Mouse (Mus musculus) MEL-GATA-1-ER (cell line): ENCODE measurements around the gene Hap1.
A peak's percentile ranks its signal among the peaks of the same experiment; 100 is the strongest.

Source experiments
- DNase-seq: peaks from one replicate; pipeline ENCODE4 v3.0.0-alpha.2; 2012; ENCODE audit warnings: low read depth; ENCODE audit errors: extremely low read depth

Gene Hap1

DNA sequence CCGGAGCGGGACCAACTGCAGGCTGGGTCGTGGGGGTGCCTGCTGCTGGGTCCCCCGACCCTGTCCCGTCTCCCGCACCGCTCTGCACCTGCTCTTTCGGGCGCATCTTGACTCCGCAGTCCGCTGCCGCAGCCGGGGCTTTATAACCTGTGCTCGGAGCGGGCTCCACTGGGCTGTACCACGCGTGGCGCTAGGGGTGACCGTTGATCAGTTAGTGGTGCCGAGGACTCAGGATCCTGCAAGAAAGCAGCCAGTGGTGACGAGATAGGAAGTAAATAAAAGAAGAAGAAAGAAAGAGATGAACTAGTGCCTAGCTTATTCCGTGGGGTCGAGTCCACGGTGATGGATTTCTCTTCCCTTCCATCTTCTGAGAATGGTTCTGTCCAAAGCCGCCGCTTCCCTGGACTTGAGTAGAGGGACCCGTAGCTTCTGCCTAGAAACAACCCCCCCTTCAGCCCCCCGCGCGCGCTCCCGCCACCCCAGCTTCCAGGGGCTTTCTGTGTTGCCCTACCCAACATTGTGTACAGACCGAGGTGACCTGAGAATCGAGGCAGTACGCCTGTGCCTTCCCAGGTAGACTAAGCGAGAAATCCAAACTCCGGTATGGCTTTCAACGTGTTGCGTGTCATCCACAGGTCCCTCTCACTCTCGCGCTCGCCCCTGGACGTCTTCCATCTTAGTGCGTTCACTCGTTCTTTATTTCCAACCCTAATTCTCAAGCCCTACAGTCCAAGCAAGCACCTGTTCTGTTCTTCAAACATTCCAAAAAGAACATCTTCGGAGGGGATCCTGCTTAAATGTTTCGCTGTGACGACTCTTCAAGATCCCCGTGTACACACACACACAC lies at the start of gene Hap1:
TSS of gene Hap1 (minus strand) at position 157 of the 847 bp plus-strand sequence.
- peak; percentile 74 for DNase-seq

DNA sequence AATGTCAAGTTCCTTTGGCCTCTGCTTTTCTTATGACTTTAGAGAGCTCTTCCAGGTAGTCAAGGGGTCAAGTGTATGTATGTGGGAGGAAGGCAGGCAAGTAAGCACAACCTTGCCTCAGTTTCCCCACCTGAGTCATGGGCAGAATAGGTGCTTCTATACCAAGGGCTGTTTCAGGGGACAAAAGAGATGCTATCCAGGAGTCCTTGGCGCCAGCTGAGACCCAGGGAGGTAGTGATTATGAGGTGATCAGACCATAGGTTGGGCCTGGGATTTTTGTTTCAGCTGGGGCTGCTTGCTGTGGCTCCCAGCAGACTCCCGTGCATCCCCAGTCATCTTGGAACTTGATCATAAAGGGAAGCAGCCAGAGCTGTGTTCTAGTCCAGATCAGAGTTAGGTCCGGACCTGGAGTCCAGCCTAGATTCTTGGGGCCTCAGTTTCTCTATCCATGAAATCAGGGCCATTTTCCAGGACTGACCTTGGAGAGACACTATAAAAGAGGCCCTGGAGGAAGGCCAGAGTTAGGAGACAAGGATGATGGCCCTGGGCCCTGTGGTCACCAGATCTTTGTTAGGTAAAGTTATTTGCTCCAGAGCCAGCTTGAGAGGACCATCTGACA lies 48.6 kb upstream of the Hap1 start:
- no peak for DNase-seq

DNA sequence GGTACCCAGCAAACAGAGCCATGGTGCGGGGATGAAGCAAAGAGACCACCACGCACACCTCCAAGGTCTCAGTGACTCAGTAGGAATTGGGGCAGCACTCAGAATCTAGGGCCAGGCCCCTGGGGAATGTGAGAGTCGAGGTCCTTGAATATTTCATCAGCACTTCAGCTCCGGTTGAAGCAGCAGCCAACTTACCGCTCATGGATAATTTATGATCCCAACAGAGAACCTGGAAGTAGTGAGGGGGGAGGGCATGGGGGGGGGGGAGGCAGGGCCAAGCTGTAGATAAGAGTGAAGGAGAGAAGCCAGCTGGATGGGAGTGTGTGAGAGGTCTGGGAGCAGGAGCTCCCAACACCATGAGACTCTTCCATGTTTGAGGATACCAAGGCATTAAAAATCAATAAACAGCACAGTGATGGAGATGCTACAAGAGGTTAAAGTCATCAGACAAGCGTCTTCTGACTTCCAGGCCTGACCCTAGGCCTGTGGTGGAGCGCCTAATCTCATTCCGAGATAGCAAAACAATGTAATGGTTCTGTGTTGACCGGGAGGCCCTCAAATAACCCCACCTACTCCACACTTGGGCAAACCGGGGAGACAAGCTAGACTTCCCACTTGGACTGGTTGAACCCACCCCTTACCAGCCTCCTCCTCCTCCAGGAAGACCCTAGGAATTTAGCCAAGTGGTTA lies 47.7 kb upstream of the Hap1 start:
- DNase-seq = no peak

DNA sequence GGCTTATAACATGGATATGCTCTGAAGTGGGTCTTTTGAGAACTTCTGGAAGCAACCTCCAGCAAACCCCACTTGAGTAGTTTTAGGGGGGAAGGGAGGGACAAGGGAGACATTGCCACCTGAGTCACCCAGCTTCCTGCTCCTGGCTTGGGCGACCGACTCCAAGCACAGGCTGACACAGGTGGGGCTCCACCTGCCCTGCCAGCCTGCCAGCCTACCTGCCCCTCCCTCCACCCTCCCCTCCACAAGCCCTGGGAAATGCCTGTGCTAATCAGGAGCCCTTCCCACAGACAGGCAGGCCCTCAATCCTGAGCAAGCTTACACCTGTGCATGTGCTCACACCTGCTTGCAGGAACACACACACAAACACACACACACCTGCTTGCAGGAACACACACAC lies 46.8 kb upstream of the Hap1 start:
- DNase-seq = no peak

DNA sequence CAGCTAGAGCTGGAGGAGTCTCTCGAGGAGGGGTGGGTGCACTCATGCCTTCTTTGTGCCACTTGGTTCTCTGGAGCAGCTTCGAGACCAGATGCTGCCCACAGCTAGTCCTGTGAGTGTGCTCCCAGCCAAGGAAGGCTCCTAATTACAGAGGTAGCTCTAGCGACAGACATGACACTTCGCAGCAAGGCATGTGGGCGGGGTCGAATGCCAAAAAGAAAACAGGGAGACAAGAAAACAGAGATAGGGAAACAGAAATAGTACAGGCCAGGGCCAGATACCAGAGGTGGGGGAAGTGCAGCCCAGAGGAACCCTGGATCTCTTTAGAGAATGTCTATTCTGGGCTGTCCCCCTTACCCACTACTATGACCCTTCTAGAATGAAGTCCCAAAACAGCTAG lies 46.3 kb upstream of the Hap1 start:
- peak; percentile 49 for DNase-seq

DNA sequence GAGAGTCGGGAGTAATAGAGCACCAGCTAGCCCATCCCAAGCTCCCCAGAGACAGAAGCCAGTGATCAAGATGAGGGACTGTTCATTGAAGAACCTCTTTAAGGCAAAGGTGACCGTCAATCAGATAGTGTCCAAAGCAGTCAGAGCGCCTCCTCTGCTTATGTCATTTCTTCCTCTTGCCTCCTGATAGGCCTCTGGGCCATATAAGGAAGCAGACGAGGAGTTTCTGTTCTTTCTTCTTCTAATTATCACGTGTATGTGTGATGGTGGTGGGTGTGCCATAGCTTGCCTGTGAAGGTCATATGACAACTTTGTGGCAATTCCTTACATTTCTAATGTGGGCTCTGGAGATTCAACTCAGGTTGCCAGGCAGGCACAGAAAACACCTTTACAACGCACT lies 44.9 kb upstream of the Hap1 start:
- DNase-seq = peak; percentile 59

DNA sequence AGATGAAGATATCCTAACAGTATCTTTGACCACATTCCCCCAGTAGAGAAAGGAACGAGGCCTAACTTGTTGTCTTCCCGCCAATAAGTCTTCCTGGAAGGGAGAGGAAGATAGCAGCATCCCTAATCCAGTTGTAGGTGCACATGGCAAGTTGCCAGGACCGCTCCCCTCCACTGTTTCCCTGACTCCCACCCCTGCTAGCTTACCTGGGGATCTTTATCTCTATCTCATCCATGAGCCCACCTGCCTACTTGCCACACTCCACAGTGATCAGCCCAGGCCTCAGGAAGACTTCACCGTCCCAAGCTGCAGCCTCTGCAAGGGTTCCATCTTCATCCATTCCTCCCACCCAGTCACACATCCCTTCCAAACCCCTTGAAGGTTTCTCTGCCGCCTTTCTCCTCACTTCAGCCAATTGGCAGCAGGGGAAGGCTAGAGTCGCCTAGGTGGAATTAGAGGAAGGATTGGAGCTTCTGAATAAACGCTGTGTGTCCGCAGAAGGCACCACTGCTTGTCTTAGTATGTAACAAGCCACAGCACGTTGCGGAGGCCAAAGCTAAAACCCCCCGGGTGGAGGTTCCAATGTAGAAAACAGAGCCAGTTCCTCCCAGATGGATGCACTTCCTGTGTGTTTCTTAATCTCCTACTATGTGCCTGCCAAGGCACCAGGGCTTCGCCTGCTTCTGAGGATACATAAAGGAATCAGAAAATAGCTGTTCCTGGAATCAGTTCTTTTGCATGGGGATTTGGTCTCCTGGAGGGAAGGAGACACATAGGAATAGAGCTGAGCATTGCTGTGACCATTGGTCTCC lies 44.0 kb upstream of the Hap1 start:
- no peak for DNase-seq

DNA sequence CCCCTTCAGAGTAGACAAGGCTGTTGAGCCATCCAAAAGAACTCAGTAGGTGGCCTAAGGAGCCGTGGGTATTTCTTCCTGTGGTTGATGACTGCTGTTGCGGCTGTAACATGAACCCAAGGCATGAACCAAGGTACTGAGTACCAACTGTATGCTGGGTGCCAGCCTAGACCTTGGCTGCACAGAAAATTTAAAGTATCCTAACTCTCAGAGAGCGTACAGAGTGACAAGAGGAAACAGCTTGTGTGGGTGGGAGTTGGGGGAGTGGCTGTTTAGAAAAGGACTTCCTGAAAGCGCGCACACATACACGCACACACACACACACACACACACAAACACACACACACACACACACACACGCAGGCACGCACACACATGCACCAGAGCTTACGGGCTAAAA lies 43.4 kb upstream of the Hap1 start:
- no peak for DNase-seq

DNA sequence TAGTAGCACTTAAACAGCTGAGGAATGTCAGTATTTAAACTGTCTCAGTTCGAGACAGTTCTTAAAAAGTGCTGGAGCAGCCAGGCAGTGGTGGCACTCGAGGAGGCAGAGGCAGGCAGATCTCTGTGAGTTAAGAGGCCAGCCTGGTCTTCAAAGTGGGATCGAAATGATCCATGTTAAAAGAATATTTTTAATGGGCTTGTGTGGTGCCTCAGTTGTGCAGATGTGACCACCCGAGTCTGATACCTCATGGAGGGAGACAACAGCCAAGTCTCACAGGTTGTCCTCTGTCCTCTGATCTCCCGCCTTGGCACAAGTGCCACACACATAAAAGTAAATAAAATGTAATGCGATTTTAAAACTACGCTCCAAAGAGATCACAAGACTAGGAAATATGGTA lies 42.6 kb upstream of the Hap1 start:
- no peak for DNase-seq

DNA sequence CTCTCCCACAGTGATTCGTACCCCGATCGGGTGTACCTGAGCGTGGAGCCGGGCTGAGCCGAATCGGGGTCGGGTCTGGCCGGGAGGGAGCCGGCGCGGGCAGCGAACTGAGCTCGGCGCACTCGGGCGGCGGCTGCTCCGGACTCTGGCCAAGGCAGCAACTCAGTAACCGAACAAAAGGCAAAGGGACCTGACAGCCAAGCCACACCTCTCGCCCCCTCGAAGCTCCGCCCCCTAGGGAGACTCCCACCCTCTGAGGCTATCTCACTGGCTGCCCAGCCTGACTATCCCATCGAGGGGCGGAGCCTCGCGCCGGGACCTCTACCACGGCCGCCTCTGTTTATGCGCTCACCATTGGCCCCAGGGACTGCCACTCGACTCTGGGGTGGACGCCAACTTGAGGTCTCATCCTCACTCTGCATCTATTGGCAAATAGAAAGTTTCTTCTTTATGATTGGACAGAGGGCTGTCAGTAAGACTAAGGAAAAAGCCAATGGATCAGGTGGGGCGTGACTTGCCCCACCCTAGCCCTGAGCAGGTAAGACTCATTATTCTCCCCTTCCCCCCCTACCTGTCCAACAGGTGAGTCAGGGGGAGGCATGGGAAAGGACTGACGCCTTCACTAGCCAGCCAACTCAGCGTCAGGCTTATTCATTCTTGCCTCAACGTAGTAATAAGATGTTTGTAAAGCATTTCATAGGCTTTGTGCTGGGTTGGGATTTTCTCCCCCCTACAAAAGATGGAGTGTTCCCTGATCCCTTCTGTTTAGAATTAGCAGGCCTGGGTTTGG lies 41.9 kb upstream of the Hap1 start, which contains the start of gene Jup:
TSS of gene Jup (minus strand) at position 164 of the 790 bp plus-strand sequence.
- DNase-seq = peak; percentile 96

DNA sequence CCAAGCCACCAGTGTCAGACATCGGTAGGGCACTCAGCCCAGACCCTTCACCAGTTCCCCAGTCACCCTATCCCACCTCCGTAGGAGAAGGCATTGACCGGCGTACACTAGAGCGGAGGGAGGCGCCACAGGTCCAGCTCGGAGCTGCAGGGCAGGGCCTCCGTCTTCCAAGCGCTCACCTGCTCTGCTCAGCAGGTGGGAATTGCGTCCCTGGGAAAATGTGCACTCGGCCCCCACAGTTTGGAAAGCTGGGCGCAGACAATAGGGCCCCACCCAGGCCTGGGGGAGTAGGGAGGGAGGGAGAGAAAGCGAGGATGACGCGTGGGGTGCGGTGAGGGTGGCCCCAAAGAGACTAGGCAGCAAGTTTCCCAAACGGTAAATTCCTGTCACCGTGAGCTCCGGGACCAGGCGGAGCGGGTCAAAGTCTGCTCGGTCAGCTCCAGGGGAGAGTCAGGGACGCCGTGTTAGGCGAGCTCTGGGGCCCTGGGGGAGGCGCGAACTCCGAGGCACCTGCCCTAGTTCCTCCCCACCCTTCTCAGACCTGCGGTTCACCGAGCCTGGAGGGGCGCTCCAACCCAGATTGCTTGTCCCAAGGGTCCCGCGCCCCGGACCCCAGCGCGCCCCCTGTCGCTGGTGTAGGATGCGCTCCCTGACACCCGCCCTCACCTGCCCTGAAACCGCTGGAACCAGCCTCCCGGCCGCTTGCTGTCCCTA lies 41.1 kb upstream of the Hap1 start:
- no peak for DNase-seq

DNA sequence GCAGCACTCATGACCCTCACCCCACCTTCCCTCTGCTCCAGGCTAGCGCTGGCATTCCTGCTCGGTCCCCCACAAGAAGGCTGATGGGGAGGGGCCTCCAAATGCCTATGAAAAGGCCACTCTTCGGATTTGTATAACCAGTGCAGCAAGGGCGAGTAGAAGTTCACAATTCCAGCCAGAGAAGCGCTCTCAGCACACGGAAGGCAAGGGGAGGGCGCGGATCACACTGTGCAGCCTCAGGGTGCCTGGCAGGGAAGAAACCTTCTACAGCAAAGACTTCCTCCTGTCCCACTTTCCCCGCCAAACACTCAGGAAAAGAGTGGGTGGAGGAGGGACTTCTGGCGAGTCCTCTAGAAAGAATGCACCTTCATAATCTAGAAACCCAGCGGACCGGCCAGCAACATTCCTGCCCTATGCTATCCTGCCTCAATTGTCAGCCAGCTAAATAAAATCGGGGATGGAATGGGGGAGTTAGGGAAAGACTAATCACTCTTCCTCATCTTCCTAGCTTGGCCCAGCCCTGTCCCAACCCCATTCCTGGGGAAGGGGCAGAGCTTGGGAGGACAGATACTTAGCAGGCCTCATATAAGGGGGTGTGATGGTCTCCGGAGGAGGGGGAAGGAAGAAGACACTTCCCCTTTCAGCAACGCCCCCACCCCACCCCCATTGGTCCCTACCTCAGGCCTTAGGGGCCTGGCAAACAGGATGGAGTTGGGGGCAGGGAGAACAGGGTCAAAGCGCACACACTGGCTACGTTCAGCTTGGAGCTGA lies 40.1 kb upstream of the Hap1 start:
- DNase-seq = no peak

DNA sequence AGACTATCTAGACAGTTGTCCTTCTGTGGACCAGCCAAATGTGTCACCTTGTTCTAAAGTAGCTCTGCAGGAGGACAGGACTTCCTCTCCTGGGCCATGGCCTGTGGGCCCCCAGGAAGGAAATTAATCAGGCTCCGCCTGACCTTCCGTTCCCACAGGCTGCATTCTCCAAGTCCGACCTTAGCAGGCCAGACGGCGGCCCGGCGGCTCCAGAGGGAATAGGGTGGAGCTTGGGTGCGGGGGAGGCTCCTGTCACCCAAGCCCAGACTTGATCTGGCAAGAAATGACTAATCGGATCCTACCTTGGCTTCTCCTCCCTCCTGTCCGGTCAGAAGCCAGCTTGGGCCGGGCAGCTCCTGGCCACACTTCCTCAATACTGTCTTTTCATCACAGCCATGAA lies 39.3 kb upstream of the Hap1 start:
- no peak for DNase-seq

DNA sequence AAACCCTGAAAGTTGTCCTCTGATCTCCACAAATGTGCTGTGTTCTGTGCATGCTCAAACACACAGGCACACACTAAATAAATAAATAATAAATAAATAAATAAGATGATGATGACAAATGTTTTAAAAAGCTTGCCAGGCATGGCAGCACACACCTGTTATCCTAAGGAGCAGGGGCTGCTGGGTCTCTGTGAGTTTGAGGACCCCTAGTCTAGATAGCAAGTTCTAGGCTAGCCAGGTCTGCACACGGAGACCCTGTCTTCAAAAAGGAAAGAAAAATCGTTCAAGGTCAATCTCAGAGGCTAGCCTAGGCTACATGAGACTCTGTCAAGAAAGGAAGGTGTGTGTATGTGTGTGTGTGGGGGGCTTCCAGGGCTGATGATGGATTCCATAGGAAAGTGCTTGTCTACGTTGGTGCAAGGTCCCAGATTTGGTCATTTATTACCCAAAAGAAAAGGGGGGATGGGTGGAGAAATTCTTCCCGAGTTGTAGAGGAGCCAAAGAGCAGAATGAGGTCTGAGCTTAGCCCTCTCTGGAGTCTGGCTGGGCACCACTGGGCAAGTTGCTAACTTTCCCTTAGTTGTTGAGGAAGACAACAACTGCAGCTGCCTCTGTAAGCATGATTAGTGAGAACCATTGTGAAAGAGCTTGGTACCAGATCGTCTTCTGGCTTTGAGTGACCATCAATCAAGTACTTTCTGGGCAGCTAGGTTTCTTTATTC lies 38.6 kb upstream of the Hap1 start:
- DNase-seq = no peak

DNA sequence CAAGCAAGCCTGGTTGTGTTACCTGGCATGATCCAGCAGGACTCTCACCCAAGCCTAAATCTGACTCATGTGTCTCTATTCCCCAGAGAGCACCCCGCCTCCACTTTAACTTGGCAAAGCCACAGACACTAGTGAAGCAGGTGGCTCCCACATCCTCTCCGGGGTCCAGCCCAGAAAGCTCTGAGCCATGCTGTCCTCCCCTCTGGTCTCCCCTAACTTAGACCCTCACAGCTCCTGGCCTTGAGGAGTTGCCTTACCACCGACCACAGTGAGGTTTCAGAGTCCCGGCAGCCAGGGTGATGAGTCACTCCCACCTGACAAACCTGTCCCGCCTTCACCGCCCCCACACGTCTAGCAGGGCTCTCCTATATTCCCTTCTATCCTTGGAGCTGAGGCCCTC lies 37.8 kb upstream of the Hap1 start:
- no peak for DNase-seq

DNA sequence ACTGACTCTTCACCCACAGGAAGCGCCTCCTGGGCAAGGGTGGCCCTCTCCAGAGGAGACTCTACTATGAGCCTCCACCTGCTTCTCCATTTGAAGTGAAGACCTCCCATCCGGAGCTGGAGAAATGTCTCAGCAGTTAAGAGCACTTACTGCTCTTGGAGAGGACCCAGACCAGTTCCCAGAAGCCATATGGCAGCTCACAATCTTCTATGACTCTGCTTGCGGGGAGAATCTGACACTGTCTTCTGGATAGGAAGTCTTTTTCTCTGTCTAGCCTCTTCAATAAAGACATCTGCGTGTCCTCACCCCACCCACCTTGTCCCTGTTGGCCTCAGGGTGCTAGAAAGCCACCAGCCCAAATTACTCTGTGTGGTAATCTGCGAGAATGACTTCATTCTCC lies 37.0 kb upstream of the Hap1 start:
- DNase-seq = no peak

DNA sequence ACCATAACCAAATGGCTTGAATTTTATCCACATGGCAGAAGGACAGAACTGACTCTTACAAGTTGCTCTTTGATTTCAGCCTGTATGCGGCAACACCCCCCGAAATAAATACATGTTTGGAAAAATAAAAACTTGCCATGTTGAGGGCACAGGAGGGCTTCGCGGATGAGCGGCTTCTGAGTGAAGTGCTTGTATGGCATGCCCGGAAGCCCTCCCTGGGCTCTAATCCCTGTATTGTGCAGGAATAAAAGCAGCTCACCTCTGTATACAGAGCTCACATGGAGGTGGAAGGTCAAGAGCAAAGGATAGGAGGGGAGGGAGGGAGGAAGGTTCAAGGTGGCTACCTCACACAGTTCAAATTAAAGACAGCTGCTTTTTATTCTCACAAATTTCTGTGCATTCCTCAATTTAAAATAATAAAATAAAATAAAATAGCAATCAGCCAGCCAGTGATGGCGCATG lies 36.0 kb upstream of the Hap1 start:
- no peak for DNase-seq

DNA sequence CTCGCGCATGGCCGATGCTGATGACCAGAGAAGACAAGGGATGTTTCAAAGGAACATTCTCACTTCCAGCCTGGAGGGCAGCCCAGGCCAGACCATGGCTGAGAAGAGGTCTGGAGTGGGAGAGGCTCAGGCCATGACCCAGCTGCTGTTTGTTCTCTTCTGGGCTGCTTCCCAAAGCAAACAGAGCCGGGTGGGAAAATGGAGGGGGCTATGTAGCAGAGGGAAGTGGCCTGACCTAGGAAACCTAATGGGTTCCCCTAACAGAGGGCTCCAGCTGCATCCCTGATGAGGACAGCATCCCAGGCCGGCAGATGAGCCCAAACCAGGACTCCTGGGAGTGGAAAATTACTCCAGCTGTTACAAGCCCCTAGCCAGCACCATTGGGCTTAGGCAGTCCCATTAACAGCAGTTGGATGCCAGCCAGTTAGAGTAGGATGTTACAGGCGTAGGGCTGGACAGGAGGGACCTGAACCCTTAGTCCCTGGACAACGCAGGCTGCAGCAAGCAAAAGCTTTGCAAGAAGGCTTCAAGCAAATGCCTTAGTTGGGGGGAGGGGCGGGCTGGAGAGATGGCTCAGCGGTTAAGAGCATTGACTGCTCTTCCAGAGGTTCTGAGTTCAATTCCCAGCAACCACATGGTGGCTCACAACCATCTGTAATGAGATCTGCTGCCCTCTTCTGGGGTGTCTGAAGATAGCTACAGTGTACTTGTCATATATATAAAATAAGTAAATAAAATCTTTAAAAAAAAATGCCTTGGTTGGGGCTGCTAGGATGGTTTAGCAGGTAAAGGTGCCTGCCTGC lies 35.4 kb upstream of the Hap1 start:
- DNase-seq = no peak
